Mouse (Mus musculus): ENCODE data around the gene Stk36.

Stk36 gene

GRCm38 (mm10) chr1:74601267-74601962, at the start of gene Stk36, which contains the start of gene Rnf25:
TSS of gene Stk36 (plus strand) at chr1:74601445.
TSS of gene Rnf25 (minus strand) at chr1:74601397.
- peak; percentile 83 for DNase-seq (ENCODE audit: low read depth, low spot score)

- DNase-seq (ENCODE audit: low read depth, low spot score), result no peak
Observed at GRCm38 (mm10) chr1:74559061-74559460, 42.2 kb upstream of the Stk36 start.

GRCm38 (mm10) chr1:74565834-74566233, 35.4 kb upstream of the Stk36 start:
- DNase-seq (ENCODE audit: low read depth, low spot score), result no peak

GRCm38 (mm10) chr1:74569739-74570719, 31.2 kb upstream of the Stk36 start:
- no peak for DNase-seq (ENCODE audit: low read depth, low spot score)

- DNase-seq (ENCODE audit: low read depth, low spot score), result no peak
Observed at GRCm38 (mm10) chr1:74582621-74583020, 18.6 kb upstream of the Stk36 start.

DNA sequence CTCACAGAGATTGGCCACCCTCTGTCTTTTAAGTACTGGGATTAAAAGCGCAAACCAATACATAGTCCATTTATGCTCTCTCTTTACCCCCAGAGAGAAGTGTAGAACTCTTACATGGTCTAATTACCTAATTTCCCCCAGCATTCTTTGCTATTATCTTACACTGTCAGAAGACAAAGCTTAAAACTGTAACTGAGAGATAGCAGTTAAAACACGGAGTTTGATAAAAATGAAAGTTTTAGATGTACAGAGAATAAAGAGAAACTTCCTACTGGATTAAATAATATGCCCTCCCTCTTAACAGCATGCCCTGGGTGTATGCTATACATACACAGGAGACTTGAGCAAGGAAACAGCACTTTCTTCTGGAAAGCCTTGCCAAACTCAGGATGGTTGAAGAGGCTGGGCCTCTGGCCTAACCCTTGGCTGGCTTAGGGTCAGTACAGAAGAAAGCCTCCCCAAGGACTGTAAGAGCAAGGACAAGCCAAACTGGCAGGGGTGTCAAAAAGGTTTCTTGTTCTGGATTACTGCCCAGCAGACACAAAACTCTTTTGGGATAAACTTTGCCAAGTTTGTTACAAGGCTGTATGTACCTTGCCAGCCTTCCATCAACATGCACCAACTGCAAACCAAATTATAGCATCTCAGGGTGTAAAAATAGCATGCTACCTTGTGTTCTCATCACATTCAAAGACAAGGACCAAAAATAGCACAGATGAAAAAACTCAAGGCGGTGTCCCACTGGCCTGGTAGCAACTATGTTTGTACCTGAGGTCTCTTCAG, 16.4 kb upstream of the Stk36 start:
- no peak for DNase-seq (ENCODE audit: low read depth, low spot score)

DNA sequence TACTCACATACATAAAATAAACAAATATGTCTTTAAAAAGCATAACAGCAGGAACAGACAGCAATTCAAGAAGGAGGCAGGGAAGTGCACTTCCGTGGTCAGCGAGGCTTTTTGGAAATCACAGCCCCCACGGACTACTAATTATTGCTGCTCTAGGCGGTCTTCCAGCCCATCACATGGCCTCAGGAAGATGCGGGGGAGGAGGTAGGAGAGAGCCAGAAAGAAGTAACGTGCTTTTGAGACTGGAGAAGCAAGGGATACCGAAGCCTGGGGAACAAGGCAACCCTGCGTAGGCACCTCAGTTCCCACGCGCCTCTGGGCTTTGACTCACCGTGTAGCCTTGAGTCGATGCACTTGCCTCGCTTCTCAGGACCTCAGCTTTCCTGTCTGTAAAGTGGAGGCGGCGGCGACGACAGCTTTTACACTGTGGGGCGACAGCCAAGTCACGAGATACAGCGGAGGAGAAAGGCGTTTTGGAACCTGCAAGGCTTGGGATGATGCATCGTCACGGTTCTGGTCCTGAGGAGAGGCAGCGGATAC, 13.9 kb upstream of the Stk36 start:
- DNase-seq (ENCODE audit: low read depth, low spot score), result peak; percentile 17

DNA sequence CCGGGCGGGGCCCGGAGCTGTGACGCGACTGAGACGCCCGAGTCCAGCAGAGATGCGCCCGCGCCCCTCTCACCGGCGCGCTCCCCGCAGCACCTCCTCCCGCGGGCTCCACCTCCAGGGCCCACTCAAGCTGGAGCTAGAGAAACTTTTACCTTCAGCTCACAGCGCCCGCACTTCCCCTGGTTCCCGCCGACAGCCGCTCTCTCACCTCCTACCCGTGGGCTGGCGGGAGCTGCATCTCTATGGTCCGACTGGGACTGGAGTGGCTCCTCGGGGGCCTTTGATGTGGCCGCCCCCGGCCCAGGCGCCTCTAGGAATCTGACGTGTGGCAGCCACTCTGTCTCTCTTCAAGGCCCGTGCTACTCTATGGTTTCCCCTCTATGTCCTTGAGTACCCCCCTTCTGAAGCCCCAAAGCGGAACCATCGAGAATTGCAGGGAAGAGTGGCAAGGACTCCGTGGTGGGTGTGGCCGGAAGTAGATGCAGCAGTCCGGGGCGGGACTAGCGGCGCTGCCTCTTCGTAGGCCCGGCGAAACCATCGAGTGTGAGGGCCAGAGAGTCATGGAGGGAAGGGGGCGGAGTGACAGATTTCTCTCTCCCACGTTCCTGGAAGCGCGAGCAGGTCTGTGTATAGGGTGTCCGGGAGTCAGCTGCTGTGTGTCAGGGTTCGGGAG, 13.3 kb upstream of the Stk36 start, which contains the start of the genes Zfp142 and Bcs1l:
Zfp142 (minus strand) TSS at position 474 of the 673 bp plus-strand sequence.
Bcs1l (plus strand) TSS at position 517 of the 673 bp plus-strand sequence.
- DNase-seq (ENCODE audit: low read depth, low spot score), result peak; percentile 99

- DNase-seq (ENCODE audit: low read depth, low spot score), result no peak
Observed at GRCm38 (mm10) chr1:74594434-74594833, 6.8 kb upstream of the Stk36 start.

DNA sequence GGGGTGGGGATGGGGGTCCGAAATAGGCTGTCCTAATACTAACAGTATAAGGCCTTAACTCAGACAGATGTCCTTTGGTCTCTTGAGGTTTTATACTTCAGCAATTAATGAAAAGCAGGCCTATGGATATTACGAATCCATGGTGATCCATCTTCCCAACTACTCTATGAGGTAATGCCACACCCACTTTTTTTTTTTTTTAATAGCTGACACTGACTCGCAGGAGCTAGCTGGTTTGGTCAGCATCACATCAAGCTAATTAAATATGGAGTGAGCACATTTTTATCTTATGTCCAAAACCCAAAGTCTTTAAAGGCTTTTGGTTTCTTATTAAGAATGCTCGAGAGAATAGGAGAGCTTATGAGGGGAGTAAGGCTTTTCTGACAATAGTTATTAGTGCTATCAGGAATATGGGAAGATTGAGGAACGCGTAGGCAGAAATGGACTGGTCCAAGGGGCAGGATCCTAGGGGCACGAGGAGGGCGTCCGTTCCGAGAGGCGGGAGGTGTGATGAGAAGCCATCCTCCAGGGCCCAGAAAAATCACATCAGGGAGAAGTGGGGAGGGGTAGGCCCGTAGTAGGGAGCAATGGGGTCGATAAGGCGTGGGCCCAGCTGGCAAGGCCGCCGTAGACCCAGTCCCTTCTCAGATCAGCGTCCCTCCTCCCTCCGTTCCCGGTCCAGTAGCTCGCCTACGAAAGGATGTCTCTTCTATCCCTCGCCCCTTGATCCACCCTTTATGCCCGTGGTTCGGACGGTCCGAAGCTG, 561 bp upstream of the Stk36 start:
- no peak for DNase-seq (ENCODE audit: low read depth, low spot score)

GRCm38 (mm10) chr1:74624183-74624582, 22.9 kb downstream of the Stk36 start:
- DNase-seq (ENCODE audit: low read depth, low spot score), result no peak

DNA sequence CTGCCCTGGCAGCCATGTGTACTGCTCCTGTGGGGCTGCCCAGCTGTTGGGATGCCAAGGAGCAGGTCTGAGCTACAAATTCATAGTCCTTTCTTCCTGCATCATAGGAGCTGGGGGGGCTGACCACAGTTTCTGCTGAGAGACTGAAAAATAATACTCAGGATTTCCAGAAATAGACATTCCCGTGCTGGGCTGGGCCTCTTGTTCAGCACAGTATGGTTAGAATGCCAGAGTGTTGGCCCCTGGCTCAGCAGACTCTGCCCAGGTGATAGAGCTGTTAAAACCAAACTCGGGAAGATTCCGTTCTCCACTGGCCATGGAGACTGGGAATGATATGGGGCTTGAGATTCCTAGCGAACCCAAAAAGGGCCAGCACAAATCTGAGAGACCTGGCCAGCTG, 24.8 kb downstream of the Stk36 start:
- no peak for DNase-seq (ENCODE audit: low read depth, low spot score)

DNA sequence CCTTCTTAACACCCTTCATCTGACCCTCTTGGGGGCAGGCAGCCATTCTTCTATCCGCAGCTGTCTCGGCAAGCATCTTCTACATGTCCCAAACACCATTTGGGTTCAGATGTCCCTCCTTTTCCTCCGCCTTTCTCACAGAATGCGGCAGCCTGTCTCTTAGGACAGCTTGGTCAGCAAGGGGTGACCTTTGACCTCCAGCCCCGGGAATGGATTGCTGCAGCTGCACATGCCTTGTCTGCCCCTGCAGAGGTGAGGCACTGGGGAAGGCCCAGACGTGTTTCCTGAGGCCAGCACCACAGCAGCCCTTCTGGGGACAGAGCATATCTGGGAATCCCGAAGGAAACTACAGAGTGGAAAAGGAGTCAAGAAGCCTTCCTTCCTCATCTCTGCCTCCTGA, 26.8 kb downstream of the Stk36 start:
- DNase-seq (ENCODE audit: low read depth, low spot score), result no peak

DNA sequence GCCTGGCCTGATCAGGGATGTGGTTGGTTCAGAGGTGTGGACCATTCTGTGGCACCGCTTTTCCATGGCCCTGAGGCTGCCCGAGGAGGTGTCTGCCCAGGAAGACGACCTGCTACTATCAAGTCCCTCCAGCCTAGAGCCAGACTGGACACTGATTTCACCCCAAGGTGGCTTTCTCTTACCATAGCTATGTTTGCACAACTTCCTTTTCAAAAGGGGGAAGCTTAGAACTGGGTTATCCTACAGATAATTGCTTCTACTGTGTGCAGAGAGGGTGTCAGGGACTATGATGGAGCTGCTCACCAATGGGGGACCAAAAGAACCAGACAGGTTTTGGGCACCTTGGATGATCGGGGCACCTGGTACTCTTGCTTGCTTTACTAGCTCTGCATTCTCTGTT, 31.5 kb downstream of the Stk36 start:
- no peak for DNase-seq (ENCODE audit: low read depth, low spot score)

DNA sequence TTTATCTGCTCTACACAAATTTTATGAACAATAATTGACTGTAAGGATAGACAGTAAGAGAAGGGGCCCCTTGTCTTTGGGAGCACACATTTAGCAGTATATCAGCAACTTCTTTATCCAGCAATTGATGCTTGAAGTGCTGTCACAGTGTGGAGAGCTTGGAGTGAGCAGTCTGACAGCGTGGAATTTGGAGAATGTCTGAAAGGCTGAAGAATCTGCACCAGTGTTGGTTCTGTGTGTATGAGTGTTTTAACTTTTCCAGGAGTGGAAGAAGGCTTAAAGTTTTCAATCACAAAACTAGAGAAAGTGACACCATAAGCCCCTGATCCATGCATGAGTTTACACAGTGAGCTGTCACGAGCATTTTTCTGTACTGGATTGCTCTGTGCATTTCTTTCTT, 42.3 kb downstream of the Stk36 start:
- no peak for DNase-seq (ENCODE audit: low read depth, low spot score)

DNA sequence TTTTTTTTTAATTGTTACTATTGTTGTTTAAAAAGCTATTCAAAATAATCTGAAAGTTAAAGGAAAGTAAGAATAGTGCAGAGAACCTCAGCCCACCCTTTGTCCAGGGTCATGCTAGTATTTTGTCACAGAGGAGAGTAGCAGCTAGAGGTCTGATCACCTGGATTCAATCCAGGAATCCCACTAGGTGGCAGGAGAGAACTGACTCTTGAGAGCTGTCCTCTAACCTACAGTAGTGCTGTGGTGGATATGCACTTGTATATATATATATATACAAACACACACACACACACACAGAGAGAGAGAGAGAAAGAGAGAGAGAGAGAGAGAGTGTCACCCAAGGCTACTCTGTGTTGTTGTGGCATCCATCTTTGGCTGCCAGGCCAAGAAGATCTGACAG, 42.7 kb downstream of the Stk36 start:
- DNase-seq (ENCODE audit: low read depth, low spot score), result peak; percentile 48

DNA sequence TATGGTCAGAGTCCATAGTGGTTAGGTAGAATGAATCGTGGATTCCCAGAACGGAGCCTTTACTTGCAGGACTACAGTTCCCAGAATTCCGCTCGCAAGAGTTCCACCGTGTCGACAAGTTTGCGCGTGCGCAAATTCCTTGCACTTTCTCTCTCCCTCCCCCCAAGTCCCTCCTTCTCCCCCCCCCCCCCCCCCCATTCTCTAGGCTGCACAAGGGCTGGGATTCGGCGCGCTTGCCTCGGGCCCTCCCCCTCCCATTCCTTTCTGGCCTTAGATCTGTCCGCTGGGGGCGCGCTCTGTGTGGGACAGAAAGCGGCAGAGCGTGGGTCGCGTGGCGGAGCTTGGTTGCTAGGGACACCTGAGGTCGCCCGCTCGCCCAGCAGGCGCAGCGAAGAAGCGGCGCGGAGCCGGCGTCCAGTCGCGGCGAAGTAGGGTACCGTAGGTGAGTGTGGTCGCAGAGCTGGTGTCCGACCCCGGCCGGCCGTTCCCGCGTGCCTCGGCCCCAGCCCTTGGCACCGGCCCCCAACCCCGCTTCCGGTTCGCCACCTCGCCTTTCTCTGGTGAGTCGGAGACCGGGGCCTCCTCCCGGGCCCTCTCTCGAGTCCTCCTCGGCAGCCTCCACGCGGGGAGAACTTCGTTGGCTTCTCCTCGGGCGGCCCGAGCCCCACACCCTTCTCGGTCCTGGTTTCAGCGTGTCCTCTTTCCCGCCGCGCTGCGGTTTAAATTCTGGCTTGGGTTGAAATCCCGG, 60.4 kb downstream of the Stk36 start, which contains the start of gene Ttll4:
Ttll4 (plus strand) TSS at position 298 of the 748 bp plus-strand sequence.
- DNase-seq (ENCODE audit: low read depth, low spot score), result peak; percentile 95

- DNase-seq (ENCODE audit: low read depth, low spot score), result no peak
Observed at GRCm38 (mm10) chr1:74662253-74662865, 61.1 kb downstream of the Stk36 start.

GRCm38 (mm10) chr1:74665153-74665552, 63.9 kb downstream of the Stk36 start:
- DNase-seq (ENCODE audit: low read depth, low spot score), result no peak
